Mouse (Mus musculus): ENCODE results near the gene Dpysl5. TPM values are rescaled to one million over a fixed set of nuclear protein-coding genes. Genes with fewer than 3 reads are reported as not detected.

The Dpysl5 gene
- 81.4 and 89.1 TPM in 2 replicates for polyA plus RNA-seq (2014; fragmentation: Nextera tagmentation; extraction: Ambion mirVana)

DNA sequence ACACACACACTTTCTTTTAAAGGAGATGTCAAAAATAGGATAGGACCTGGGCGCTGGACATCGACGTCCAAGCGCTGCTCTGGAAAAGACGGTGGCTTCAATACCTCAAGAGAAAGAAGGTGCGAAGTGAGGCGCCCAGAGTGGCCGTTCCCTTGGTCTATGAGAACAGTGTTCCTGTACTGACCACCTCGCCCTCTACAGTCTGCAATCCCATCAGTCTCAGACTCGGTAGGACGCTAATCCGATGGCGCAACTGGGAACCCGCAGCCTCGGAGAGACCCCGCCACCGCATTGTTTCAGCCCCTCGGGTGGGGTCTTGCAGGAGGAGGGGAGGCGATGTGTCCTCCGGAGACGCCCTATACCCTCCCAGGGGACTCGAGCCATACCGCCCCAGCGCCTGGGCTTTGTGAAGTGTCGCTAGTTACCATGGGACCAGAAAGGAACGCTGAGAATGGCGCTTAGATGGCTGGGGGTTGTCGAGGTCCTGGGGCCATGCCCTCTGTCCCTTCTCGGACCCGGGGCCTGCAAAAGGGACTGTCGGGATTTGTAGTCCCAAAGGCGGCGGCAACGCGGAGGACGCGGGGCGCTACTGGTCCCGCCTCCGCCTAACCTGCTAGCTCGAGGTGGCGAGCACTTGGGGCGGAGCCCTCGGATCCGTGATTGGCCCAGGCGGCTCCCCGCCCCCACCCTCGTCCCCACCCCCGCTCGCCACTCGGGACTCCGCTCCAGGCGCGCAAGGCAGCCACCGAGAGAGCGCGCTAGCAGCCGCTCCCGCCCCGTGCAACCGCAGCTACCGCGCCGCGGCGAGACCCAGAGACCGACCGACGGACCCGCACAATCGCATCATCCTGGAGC, at the start of gene Dpysl5:
TSS of gene Dpysl5 (plus strand) at position 418 of the 855 bp plus-strand sequence.
- peak; percentile 99 for DNase-seq (ENCODE audit: low spot score, missing footprints)
- no peaks in the 10 kb centered on the region for H3K9me3 ChIP-seq (ENCODE audit: control insufficient read depth, low read length)
- no peaks in the 10 kb centered on the region for H3K36me3 ChIP-seq (ENCODE audit: control insufficient read depth, insufficient read depth, low read length)
- H3K27ac ChIP-seq (ENCODE audit: low read depth, low read length): peak within 1 kb of the TSS; percentile 75
- peak within 1 kb of the TSS; percentile 82 for H3K4me3 ChIP-seq (ENCODE audit: low read depth, low read length)
- no peaks in the 10 kb centered on the region for H3K27me3 ChIP-seq (ENCODE audit: control insufficient read depth, insufficient read depth, low read length)
- peak within 1 kb of the TSS; percentile 82 for H3K4me2 ChIP-seq
- H3K4me1 ChIP-seq (ENCODE audit: control insufficient read depth, insufficient read depth, low read length): peaks cover 21% of the 10 kb centered on the region
- under 1% methylated on average over 55 of the region's 71 CpGs for WGBS
- H3K9ac ChIP-seq (ENCODE audit: low read length): peak within 1 kb of the TSS; percentile 95
- ATAC-seq (ENCODE audit: low FRiP score): peak; percentile 91

DNA sequence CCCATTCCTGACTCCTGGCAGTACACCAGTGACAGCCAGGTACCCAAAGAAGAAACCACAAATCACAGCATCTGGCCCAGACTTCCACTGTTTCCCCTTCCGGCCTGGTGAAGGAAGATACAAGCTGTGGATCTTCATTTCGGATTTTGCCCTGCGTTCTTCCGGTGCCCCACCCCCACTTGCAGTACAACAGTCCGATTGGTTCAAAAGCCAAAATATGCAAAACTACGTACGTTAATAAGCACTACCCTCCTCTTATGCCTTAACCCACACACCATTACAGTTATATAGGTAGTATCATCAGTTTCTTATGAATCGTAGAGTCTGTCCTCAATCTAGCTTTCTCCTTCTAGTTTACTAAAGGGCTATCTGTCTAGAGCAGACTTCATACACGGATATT, 46.0 kb upstream of the Dpysl5 start:
- no peak overlapping the region for H3K4me2 ChIP-seq
- no peak overlapping the region for H3K9ac ChIP-seq (ENCODE audit: low read length)
- peaks cover 2% of the 10 kb centered on the region; the same call in 1 of the 2 replicates for H3K36me3 ChIP-seq (ENCODE audit: control insufficient read depth, insufficient read depth, low read length)
- no peaks in the 10 kb centered on the region for H3K27me3 ChIP-seq (ENCODE audit: control insufficient read depth, insufficient read depth, low read length)
- peaks cover 12% of the 10 kb centered on the region for H3K4me1 ChIP-seq (ENCODE audit: control insufficient read depth, insufficient read depth, low read length)
- WGBS: 88% methylated on average over 9 of the region's 9 CpGs
- DNase-seq (ENCODE audit: low spot score, missing footprints): no peak
- ATAC-seq (ENCODE audit: low FRiP score): no peak
- H3K27ac ChIP-seq (ENCODE audit: low read depth, low read length): no peak overlapping the region
- H3K9me3 ChIP-seq (ENCODE audit: control insufficient read depth, low read length): no peaks in the 10 kb centered on the region
- H3K4me3 ChIP-seq (ENCODE audit: low read depth, low read length): no peak overlapping the region

DNA sequence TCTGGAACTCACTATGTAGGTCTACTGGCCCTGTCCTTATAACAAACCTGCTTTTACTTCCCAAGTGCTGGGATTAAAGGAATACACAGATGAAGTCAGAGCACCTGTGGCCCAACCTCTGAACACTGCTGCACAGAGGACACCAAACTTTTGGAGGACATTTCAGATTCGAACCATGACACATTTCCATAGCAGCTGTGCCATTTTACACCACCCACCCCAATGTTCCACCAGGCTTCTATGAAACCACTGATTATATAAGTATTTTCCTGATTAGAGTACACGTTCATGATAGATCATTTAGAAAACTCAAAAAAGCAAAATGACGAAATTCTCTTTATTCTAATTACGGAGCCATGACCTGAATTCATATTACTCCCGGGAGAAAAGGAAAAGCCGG, 45.4 kb upstream of the Dpysl5 start:
- peak overlapping the region; percentile 81 for H3K4me3 ChIP-seq (ENCODE audit: low read depth, low read length)
- peaks cover 12% of the 10 kb centered on the region for H3K4me1 ChIP-seq (ENCODE audit: control insufficient read depth, insufficient read depth, low read length)
- H3K9ac ChIP-seq (ENCODE audit: low read length): peak overlapping the region; percentile 67
- 70% methylated on average over 6 of the region's 6 CpGs for WGBS
- DNase-seq (ENCODE audit: low spot score, missing footprints) (no peak), ATAC-seq (ENCODE audit: low FRiP score) (no peak)
- no peak overlapping the region; the same call in 1 of the 2 replicates for H3K27ac ChIP-seq (ENCODE audit: low read depth, low read length)
- H3K27me3 ChIP-seq (ENCODE audit: control insufficient read depth, insufficient read depth, low read length): no peaks in the 10 kb centered on the region
- peaks cover 2% of the 10 kb centered on the region; the same call in 1 of the 2 replicates for H3K36me3 ChIP-seq (ENCODE audit: control insufficient read depth, insufficient read depth, low read length)
- peak overlapping the region; percentile 60 for H3K4me2 ChIP-seq
- no peaks in the 10 kb centered on the region for H3K9me3 ChIP-seq (ENCODE audit: control insufficient read depth, low read length)

DNA sequence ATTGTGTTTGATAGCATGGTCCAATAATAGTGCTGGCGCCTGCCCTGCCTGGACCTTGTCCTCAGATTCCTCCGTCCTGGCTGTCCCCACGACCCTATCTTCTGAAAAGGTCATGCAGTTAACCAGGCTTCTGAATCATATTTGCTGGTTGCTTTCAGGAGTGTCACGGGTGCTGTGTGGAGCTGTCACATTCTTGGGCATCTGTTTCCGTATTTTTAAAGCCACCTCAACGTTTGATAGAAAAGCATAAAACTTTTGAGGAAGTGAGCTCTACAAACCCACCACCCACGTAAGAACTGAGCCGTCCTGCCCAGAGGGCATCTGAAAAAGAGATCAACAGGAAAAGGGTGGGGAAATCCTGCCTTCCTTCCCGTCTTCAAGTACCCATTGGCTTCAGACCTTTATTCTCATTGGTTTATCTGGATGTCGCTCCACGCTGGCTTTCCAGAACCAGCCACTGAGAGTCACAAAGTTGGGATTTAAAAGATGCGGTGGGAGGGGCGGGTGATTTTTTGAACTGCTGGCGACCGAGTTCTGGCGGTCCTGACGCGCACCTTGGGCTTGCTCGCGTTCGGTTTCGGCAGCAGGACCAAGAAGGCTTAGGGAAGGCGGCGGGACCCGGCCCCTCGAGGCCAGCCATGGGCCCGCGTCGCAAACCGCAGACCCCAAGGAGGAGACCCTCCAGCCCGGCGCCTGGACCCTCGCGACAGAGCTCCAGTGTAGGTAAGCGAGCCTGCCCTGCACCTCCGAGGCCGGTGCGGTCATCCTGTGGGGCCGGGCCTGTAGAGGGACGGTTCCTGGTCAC, 44.8 kb upstream of the Dpysl5 start, which contains the start of gene Cenpa:
TSS of gene Cenpa (plus strand) at position 387 of the 805 bp plus-strand sequence.
- under 1% methylated on average over 40 of the region's 40 CpGs for WGBS
- Histone ChIP-seq H3K27me3 (ENCODE audit: control insufficient read depth, insufficient read depth, low read length) (no peaks in the 10 kb centered on the region), H3K4me2 (peak within 1 kb of the TSS; percentile 63), H3K27ac (ENCODE audit: low read depth, low read length) (peak within 1 kb of the TSS; percentile 48; the same call in 1 of the 2 replicates), H3K9me3 (ENCODE audit: control insufficient read depth, low read length) (no peaks in the 10 kb centered on the region), H3K9ac (ENCODE audit: low read length) (peak within 1 kb of the TSS; percentile 89), H3K4me3 (ENCODE audit: low read depth, low read length) (peak within 1 kb of the TSS; percentile 81), H3K4me1 (ENCODE audit: control insufficient read depth, insufficient read depth, low read length) (peaks cover 12% of the 10 kb centered on the region), H3K36me3 (ENCODE audit: control insufficient read depth, insufficient read depth, low read length) (peaks cover 3% of the 10 kb centered on the region; the same call in 1 of the 2 replicates)
- DNase-seq (ENCODE audit: low spot score, missing footprints) (peak; percentile 97), ATAC-seq (ENCODE audit: low FRiP score) (peak; percentile 96)

DNA sequence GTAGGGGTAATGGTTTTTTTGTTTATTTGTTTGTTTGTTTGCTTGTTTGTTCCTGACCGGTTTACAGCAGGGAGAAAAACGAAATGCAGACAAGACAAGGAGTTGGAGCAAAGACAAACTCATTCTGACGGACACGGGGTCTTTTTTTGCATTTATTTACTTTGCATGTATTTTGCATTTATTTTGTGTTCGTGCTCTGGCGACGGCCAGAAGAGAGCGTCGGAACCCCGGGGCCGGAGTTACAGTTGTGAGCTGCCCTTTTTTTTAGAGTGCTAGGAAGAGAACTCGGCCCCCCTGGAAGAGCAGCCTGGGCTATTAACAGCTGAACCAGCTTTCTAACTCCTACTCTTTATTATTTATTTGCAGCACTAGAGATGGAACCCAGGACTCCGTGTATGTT, 44.1 kb upstream of the Dpysl5 start:
- under 1% methylated on average over 13 of the region's 13 CpGs for WGBS
- no peaks in the 10 kb centered on the region for H3K9me3 ChIP-seq (ENCODE audit: control insufficient read depth, low read length)
- peak overlapping the region; percentile 48; the same call in 1 of the 2 replicates for H3K27ac ChIP-seq (ENCODE audit: low read depth, low read length)
- no peak for ATAC-seq (ENCODE audit: low FRiP score)
- H3K4me2 ChIP-seq: peak overlapping the region; percentile 63
- peaks cover 6% of the 10 kb centered on the region; the same call in 1 of the 2 replicates for H3K36me3 ChIP-seq (ENCODE audit: control insufficient read depth, insufficient read depth, low read length)
- H3K27me3 ChIP-seq (ENCODE audit: control insufficient read depth, insufficient read depth, low read length): no peaks in the 10 kb centered on the region
- peaks cover 12% of the 10 kb centered on the region for H3K4me1 ChIP-seq (ENCODE audit: control insufficient read depth, insufficient read depth, low read length)
- DNase-seq (ENCODE audit: low spot score, missing footprints): no peak
- H3K9ac ChIP-seq (ENCODE audit: low read length): peak overlapping the region; percentile 89
- H3K4me3 ChIP-seq (ENCODE audit: low read depth, low read length): peak overlapping the region; percentile 81

DNA sequence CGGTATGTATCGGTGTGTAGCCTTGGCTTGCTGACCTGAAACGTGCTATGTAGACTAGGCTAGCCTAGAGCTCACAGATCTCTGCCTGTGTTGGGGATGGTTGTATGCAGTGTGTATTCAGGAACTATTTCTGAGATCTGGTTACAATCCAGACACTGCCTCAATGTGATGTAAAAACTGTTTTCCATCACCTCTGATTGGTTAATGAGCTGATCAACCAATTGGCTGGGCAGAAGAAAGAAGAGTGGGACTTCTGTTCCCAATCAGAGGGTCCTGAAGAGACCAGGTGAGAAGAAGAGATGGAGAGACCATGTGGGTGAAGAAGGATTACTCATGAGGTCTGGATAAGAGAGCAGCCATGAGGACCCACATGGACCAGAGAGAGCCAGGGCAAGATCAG, 43.7 kb upstream of the Dpysl5 start:
- Histone ChIP-seq H3K36me3 (ENCODE audit: control insufficient read depth, insufficient read depth, low read length) (peaks cover 9% of the 10 kb centered on the region), H3K9ac (ENCODE audit: low read length) (peak overlapping the region; percentile 89), H3K27me3 (ENCODE audit: control insufficient read depth, insufficient read depth, low read length) (no peaks in the 10 kb centered on the region), H3K27ac (ENCODE audit: low read depth, low read length) (no peak overlapping the region), H3K4me2 (peak overlapping the region; percentile 63), H3K4me1 (ENCODE audit: control insufficient read depth, insufficient read depth, low read length) (peaks cover 12% of the 10 kb centered on the region), H3K4me3 (ENCODE audit: low read depth, low read length) (peak overlapping the region; percentile 81), H3K9me3 (ENCODE audit: control insufficient read depth, low read length) (no peaks in the 10 kb centered on the region)
- DNase-seq (ENCODE audit: low spot score, missing footprints) (no peak), ATAC-seq (ENCODE audit: low FRiP score) (no peak)
- 6% methylated on average over 3 of the region's 3 CpGs for WGBS

DNA sequence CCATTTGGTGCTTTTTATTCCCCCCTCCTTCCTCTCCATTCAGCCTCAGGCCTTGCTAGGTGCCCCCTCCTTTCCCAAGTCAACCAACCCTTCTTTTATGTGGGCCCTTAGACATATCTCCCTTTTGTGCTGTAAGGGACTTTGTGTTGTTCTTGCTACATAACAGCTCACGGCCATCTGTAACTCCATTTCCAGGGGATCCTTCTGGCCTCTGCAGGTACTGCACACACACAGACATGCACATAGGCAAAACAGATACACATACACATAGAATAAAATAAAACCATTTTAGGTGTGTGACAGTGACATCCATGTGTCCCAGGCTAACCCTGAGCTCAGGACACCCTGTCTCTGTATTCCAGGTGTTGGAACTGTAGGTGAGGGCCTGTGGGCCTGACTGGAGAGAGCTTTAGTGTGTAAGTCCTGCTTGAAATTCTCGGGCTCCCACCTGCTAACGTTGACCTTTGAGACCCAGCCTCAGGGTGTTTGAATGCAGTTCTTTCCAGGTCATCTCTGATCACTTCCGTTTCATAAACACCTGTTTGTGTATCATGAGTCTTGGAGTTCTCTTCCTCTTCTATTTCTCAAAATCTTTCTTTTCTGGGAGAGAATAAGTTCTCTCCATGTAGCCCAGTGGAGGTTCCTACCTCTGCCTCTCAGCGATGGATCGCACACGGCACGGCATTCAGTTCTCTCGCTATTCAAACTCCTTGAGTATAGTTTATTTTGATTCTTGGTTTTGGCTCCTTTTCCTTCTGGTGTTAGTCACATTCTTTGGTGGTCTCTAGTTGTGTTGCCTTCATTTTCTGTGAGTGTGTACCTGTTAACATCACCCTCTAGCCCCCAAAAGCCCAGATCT, 42.5 kb upstream of the Dpysl5 start:
- Histone ChIP-seq H3K27me3 (ENCODE audit: control insufficient read depth, insufficient read depth, low read length) (no peaks in the 10 kb centered on the region), H3K4me1 (ENCODE audit: control insufficient read depth, insufficient read depth, low read length) (peaks cover 12% of the 10 kb centered on the region), H3K36me3 (ENCODE audit: control insufficient read depth, insufficient read depth, low read length) (peaks cover 20% of the 10 kb centered on the region), H3K4me2 (no peak overlapping the region), H3K9me3 (ENCODE audit: control insufficient read depth, low read length) (no peaks in the 10 kb centered on the region), H3K9ac (ENCODE audit: low read length) (no peak overlapping the region), H3K27ac (ENCODE audit: low read depth, low read length) (no peak overlapping the region), H3K4me3 (ENCODE audit: low read depth, low read length) (no peak overlapping the region)
- DNase-seq (ENCODE audit: low spot score, missing footprints) (no peak), ATAC-seq (ENCODE audit: low FRiP score) (no peak)
- 95% methylated on average over 9 of the region's 9 CpGs for WGBS

DNA sequence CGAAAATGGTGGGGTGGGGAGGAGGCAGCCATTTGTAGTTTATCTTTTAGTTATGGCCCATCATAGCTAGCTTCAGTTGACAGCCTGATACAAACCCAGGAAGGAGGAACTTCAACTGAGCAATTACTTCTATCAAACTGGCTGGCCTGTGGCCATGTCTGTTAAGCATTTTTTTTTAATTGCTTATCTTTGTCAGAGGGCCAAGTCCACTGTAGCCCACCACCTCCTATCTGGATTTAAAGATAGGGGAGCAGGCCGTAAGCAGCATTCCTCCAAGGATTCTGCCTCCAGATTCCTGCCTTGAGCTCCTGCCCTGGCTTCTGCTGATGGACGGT, 41.9 kb upstream of the Dpysl5 start:
- H3K4me1 ChIP-seq (ENCODE audit: control insufficient read depth, insufficient read depth, low read length): peaks cover 12% of the 10 kb centered on the region
- H3K27me3 ChIP-seq (ENCODE audit: control insufficient read depth, insufficient read depth, low read length): no peaks in the 10 kb centered on the region
- no peak overlapping the region for H3K4me3 ChIP-seq (ENCODE audit: low read depth, low read length)
- no peaks in the 10 kb centered on the region for H3K9me3 ChIP-seq (ENCODE audit: control insufficient read depth, low read length)
- no peak overlapping the region for H3K27ac ChIP-seq (ENCODE audit: low read depth, low read length)
- 96% methylated on average over 3 of the region's 3 CpGs for WGBS
- no peak overlapping the region for H3K9ac ChIP-seq (ENCODE audit: low read length)
- DNase-seq (ENCODE audit: low spot score, missing footprints) (no peak), ATAC-seq (ENCODE audit: low FRiP score) (no peak)
- peaks cover 25% of the 10 kb centered on the region for H3K36me3 ChIP-seq (ENCODE audit: control insufficient read depth, insufficient read depth, low read length)
- no peak overlapping the region for H3K4me2 ChIP-seq

Measured in midbrain, embryonic 11.5 days (tissue).